Mouse (Mus musculus) stomach, postnatal 0 days (tissue): ENCODE results near the gene Rbm12. TPM values are rescaled to one million over a fixed set of nuclear protein-coding genes. Genes with fewer than 3 reads are reported as not detected.

Experiments used
- ATAC-seq: fragments of 200-750 bp; cut with Nextera tagmentation; 2 replicates; pipeline ENCODE4 v1.8.0; 2017; ENCODE audit not compliant: low FRiP score, low TSS enrichment
- DNase-seq: peaks from one replicate; pipeline ENCODE4 v3.0.0-alpha.2; 2016; ENCODE audit warnings: low spot score
- H3K27ac ChIP-seq: fragments of 300-500 bp; sonication (generic); replicated peaks from 2 replicates; pipeline ENCODE4 v1.5.1; 2014; ENCODE audit warnings: mild to moderate bottlenecking, control low read depth
- H3K27me3 ChIP-seq: fragments of 300-500 bp; sonication (generic); 2 replicates; pipeline ENCODE4 v1.6.1; 2014; ENCODE audit warnings: low read length; ENCODE audit not compliant: control insufficient read depth, insufficient read depth
- H3K36me3 ChIP-seq: fragments of 300-500 bp; sonication (generic); 2 replicates; pipeline ENCODE4 v1.6.1; 2014; ENCODE audit warnings: low read length, mixed read lengths; ENCODE audit not compliant: control insufficient read depth, insufficient read depth
- H3K4me1 ChIP-seq: fragments of 300-500 bp; sonication (generic); replicated peaks from 2 replicates; pipeline ENCODE4 v1.6.1; 2014; ENCODE audit warnings: antibody characterized with exemption; ENCODE audit not compliant: control insufficient read depth, insufficient read depth
- H3K4me2 ChIP-seq: fragments of 300-500 bp; sonication (generic); replicated peaks from 2 replicates; pipeline ENCODE4 v1.6.1; 2014; ENCODE audit warnings: low read depth, mild to moderate bottlenecking, control low read depth, moderate library complexity
- H3K4me3 ChIP-seq: fragments of 300-500 bp; sonication (generic); 2 replicates; pipeline ENCODE4 v1.5.1; 2014; ENCODE audit warnings: low read depth, low read length, control low read depth
- H3K9ac ChIP-seq: fragments of 300-500 bp; sonication (generic); 2 replicates; pipeline ENCODE4 v1.6.1; 2014; ENCODE audit warnings: mild to moderate bottlenecking, low read length, control low read depth, mixed read lengths
- H3K9me3 ChIP-seq: fragments of 300-500 bp; sonication (generic); 2 replicates; pipeline ENCODE4 v1.6.1; 2016; ENCODE audit warnings: low read length; ENCODE audit not compliant: control insufficient read depth
- CTCF ChIP-seq: IDR thresholded peaks from 2 replicates; pipeline ENCODE4 v1.5.1; 2016; ENCODE audit warnings: antibody characterized with exemption, low read depth, mild to moderate bottlenecking, moderate library complexity
- EP300 ChIP-seq: optimal IDR thresholded peaks from 2 replicates; pipeline ENCODE3; 2016; ENCODE audit warnings: antibody characterized with exemption
- WGBS: fragments of 180-500 bp; shearing (Covaris S2); extraction: QIAGEN DNeasy Blood & Tissue Kit; methylation state at CpG from one replicate; pipeline ENCODE4 v1.1.7; 2014; 5-methylcytosine and 5-hydroxymethylcytosine counted together
- polyA plus RNA-seq: library from polyadenylated mRNA; unstranded; fragments of >200 nt; fragmentation: Nextera tagmentation; extraction: Ambion mirVana; gene quantifications from 2 replicates; pipeline ENCODE4 v1.2.1, GENCODE M21; 2015

The Rbm12 gene
- polyA plus RNA-seq, 1 experiment from 2014 or later, result 8.0 TPM

DNA sequence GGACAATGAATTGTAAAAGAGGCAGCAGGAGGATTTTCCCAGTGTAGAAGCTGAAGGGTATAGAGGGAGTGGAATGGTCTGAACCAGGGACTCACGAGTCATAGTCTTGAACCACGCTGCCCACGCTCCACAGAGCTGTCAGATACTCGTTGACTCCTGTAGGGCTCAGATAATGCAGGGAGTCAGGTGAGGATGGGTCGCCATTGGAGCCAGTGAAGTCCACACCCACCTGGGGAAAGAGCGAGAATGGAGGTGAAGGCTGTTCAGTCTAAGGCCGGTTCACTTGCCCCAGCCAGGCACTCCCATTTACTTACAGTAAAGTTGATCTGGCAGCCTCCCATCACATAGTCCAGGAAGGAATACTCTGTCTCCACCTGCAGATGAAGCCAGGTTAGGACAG lies 34.3 kb downstream of the Rbm12 start:
- H3K36me3 ChIP-seq, result peaks cover 24% of the 10 kb centered on the region
- ATAC-seq (peak; percentile 39; the same call in 1 of the 2 replicates), DNase-seq (no peak)
- TF ChIP-seq CTCF (peak; percentile 47), EP300 (no peak)
- H3K27me3 ChIP-seq, result no peaks in the 10 kb centered on the region
- no peaks in the 10 kb centered on the region for H3K4me1 ChIP-seq
- H3K4me3 ChIP-seq, result no peak overlapping the region
- H3K27ac ChIP-seq, result no peak overlapping the region
- H3K9me3 ChIP-seq, result no peaks in the 10 kb centered on the region
- whole genome bisulfite sequencing, result 87% methylated on average over 7 of the region's 7 CpGs
- no peak overlapping the region for H3K9ac ChIP-seq
- H3K4me2 ChIP-seq, result no peak overlapping the region

DNA sequence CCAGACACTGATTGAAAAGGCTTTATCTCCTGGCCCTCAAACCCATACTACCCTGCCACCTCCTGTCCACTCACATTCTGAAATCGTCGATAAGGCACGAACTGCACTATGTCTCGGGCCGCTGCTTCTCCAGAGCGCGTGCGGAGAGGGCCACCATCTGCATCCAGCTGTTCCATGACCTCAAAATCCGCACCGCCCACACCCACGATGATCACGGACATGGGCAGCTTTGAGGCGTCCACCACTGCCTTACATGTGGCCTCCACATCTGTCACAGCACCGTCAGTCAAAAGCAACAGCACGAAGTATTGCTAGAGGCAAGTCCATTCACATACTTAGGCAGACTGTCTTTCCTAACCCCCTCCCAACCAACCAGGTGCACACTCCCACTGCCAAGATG lies 38.1 kb downstream of the Rbm12 start:
- TF ChIP-seq EP300 (no peak), CTCF (no peak)
- DNase-seq, result no peak

DNA sequence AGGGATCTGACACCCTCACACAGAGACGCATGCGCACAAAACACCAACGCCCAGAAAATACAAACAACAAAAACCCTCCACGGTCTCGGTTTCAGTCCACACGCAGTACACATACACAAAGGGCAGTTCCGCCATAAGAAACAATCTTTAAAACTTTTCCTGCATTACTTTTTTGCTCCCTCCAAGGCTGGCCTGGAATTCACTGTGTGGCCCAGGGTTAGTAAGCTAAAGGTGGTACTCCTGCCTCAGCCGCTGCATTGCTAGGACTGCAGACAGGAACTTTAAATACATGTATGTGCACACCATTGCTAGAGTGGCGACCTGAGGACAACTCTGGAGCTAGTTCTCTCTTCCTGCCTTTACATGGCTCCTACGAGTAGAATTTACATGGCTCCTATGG lies 40.5 kb downstream of the Rbm12 start:
- no peaks in the 10 kb centered on the region for H3K4me1 ChIP-seq
- no peaks in the 10 kb centered on the region for H3K27me3 ChIP-seq
- no peak for TF ChIP-seq EP300
- TF ChIP-seq CTCF, result no peak
- no peaks in the 10 kb centered on the region for H3K9me3 ChIP-seq
- H3K36me3 ChIP-seq, result peaks cover 21% of the 10 kb centered on the region
- 94% methylated on average over 10 of the region's 10 CpGs for WGBS
- no peak for ATAC-seq
- no peak overlapping the region for H3K9ac ChIP-seq
- H3K4me3 ChIP-seq, result no peak overlapping the region
- H3K4me2 ChIP-seq, result no peak overlapping the region
- H3K27ac ChIP-seq, result no peak overlapping the region
- no peak for DNase-seq

More for the DNA sequence above, 38.1 kb downstream of the Rbm12 start:
- Histone ChIP-seq H3K36me3 (peaks cover 25% of the 10 kb centered on the region), H3K9me3 (no peaks in the 10 kb centered on the region), H3K9ac (no peak overlapping the region), H3K27ac (no peak overlapping the region), H3K27me3 (no peaks in the 10 kb centered on the region), H3K4me1 (no peaks in the 10 kb centered on the region), H3K4me3 (no peak overlapping the region), H3K4me2 (no peak overlapping the region)
- WGBS, result 71% methylated on average over 15 of the region's 15 CpGs
- ATAC-seq, result no peak

DNA sequence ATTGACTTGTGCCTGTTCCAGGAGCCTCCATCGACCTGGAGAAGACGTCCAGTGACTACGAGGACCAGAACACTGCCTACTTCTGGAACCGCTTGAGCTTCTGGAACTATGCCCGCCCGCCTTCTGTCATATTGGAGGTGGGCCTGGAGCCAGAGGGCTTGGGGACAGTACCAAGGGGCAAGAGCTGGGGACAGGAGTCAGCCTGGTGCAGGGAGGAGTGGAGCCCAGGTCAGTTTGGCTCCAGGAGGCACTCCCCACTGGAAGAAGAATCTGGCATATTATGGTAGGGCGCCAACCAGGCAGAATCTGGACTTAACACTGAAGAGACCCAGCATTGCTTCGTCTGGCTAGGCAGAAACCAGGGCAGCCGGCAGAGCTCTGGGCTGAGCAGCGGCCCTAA lies 43.9 kb downstream of the Rbm12 start:
- no peak for TF ChIP-seq EP300
- no peak for TF ChIP-seq CTCF
- 87% methylated on average over 10 of the region's 10 CpGs for WGBS
- Histone ChIP-seq H3K36me3 (0 out of 2 replicates have a peak, but pooled peaks cover 3% of the 10 kb centered on the region), H3K4me2 (no peak overlapping the region), H3K27ac (no peak overlapping the region), H3K9ac (no peak overlapping the region), H3K4me3 (no peak overlapping the region), H3K27me3 (no peaks in the 10 kb centered on the region), H3K9me3 (no peaks in the 10 kb centered on the region), H3K4me1 (no peaks in the 10 kb centered on the region)
- DNase-seq (no peak), ATAC-seq (no peak)

DNA sequence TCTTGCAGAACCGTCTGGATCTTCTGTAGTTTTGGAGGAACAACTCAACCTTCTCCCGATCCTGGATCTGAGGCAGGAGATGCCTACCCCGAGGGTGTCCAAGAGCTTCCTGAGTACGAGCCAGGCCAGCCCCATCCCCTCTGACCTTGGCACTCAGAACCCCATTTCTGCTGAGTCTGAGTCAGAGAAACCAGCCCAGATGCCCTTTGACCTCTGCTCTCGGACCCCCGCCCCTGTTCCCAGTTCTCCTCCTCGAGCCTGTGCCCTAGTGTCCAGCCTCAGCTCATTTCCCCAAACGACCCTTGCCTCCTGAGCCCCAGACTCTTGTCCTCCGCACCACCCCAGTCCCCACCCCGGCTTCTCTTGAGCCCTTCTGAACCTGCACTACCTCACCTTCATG lies 45.7 kb downstream of the Rbm12 start:
- TF ChIP-seq CTCF (no peak), EP300 (no peak)
- H3K36me3 ChIP-seq, result no peaks in the 10 kb centered on the region
- H3K4me2 ChIP-seq, result peak overlapping the region; percentile 98
- no peaks in the 10 kb centered on the region for H3K4me1 ChIP-seq
- peak overlapping the region; percentile 63 for H3K4me3 ChIP-seq
- H3K27ac ChIP-seq, result no peak overlapping the region
- 38% methylated on average over 10 of the region's 10 CpGs for WGBS
- ATAC-seq (peak; percentile 8; the same call in 1 of the 2 replicates), DNase-seq (no peak)
- H3K9ac ChIP-seq, result peak overlapping the region; percentile 67
- no peaks in the 10 kb centered on the region for H3K27me3 ChIP-seq
- no peaks in the 10 kb centered on the region for H3K9me3 ChIP-seq

DNA sequence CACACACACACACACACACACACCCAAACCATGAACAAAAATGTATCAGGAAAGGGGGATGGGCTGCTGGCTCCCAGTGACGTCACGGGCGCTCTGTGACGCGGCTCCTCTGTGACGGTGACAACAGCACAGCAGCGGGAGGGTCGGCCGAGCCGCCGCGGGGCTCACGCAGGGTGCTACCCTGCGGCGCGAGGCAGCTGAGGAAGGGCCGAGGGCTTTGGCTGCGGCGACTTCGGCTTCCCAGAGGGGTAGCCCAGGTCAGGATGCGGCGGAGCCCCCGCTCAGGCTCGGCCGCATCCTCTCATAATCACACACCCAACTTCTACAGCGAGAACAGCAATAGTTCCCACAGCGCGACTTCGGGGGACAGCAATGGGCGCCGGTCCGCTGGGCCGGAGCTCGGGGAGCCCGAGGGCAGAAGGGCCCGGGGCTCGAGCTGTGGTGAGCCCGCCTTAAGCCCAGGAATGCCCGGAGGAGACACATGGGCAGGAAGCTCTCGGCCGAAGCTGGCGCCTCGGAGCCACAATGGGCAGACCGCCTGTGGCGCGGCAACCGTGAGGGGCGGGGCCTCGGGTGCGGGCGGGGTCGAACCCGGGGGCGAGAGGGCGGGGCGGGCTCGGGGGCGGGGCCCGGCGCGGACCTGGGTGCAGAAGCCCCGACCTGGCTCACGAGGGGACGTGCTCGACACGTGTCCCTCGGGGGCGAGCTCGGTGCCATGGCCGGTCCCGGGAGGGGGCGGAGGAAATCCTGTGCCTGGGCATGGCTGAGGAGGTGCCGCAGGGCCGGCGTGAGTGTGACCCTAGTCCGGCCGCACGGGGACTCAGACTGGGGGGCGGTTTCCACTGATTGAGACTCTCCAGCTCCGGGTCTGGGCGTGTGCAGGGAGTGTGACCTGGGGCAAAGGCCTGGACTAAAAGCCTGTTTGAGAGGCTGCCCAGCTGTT lies 46.4 kb downstream of the Rbm12 start, which contains the start of gene Spag4:
Gene Spag4 (plus strand): TSS at position 77 of the 943 bp plus-strand sequence.
- peak within 1 kb of the TSS; percentile 63 for H3K4me3 ChIP-seq
- DNase-seq (peak; percentile 86), ATAC-seq (peak; percentile 75)
- WGBS, result under 1% methylated on average over 67 of the region's 81 CpGs
- H3K9ac ChIP-seq, result peak within 1 kb of the TSS; percentile 67
- no peaks in the 10 kb centered on the region for H3K4me1 ChIP-seq
- H3K27ac ChIP-seq, result peak within 1 kb of the TSS; percentile 77
- H3K9me3 ChIP-seq, result no peaks in the 10 kb centered on the region
- H3K4me2 ChIP-seq, result peak within 1 kb of the TSS; percentile 98
- TF ChIP-seq CTCF, result no peak
- TF ChIP-seq EP300, result no peak
- no peaks in the 10 kb centered on the region for H3K36me3 ChIP-seq
- H3K27me3 ChIP-seq, result no peaks in the 10 kb centered on the region
